Mouse (Mus musculus) liver, embryonic 12.5 days (tissue): ENCODE results near the gene Olfr525. TPM values are rescaled to one million over a fixed set of nuclear protein-coding genes. Genes with fewer than 3 reads are reported as not detected.

ENCODE experiments used
- polyA plus RNA-seq: library from polyadenylated mRNA; unstranded; fragments of >200 nt; fragmentation: Nextera tagmentation; extraction: Ambion mirVana; gene quantifications from 2 replicates; pipeline ENCODE4 v1.2.1, GENCODE M21; 2016

Gene Olfr525
- polyA plus RNA-seq, 1 experiment from 2014 or later: not detected

Other genes with a start within 250 kb of the Olfr525 start
- gene Caly, start 238.3 kb upstream of the Olfr525 start, polyA plus RNA-seq: 0.33 and 0.38 TPM in 2 replicates
- not detected in 2 replicates for gene Prap1, start 227.5 kb upstream of the Olfr525 start, polyA plus RNA-seq
- gene Fuom, start 218.4 kb upstream of the Olfr525 start, polyA plus RNA-seq: 7.4 and 7.6 TPM in 2 replicates
- 11.0 and 11.5 TPM in 2 replicates for gene Paox, start 205.1 kb upstream of the Olfr525 start, polyA plus RNA-seq
- gene Echs1, start 204.4 kb upstream of the Olfr525 start, polyA plus RNA-seq: 78.4 and 78.7 TPM in 2 replicates
- 25.4 and 25.6 TPM in 2 replicates for gene Mtg1, start 183.3 kb upstream of the Olfr525 start, polyA plus RNA-seq
- gene Sprn, start 166.0 kb upstream of the Olfr525 start, polyA plus RNA-seq: 0.04 TPM in 1 of 2 replicates, not detected in the other
- gene Olfr522, start 156.1 kb upstream of the Olfr525 start, polyA plus RNA-seq: not detected in 2 replicates
- not detected in 2 replicates for gene Olfr523, start 147.6 kb upstream of the Olfr525 start, polyA plus RNA-seq
- gene Olfr524, start 114.9 kb upstream of the Olfr525 start, polyA plus RNA-seq: not detected in 2 replicates
- gene Cd163l1, start 102.6 kb upstream of the Olfr525 start, polyA plus RNA-seq: 0.08 TPM in 1 of 2 replicates, not detected in the other
- not detected in 2 replicates for gene 5830411N06Rik, start 73.6 kb upstream of the Olfr525 start, polyA plus RNA-seq
- gene Olfr527, start 13.2 kb downstream of the Olfr525 start, polyA plus RNA-seq: not detected in 2 replicates
- not detected in 2 replicates for gene Olfr60, start 40.8 kb downstream of the Olfr525 start, polyA plus RNA-seq
- not detected in 2 replicates for gene Olfr530, start 55.5 kb downstream of the Olfr525 start, polyA plus RNA-seq
- gene Olfr531, start 82.1 kb downstream of the Olfr525 start, polyA plus RNA-seq: not detected in 2 replicates
- not detected in 2 replicates for gene Olfr532, start 100.8 kb downstream of the Olfr525 start, polyA plus RNA-seq
- gene Olfr533, start 142.5 kb downstream of the Olfr525 start, polyA plus RNA-seq: not detected in 2 replicates
- gene Olfr535, start 163.4 kb downstream of the Olfr525 start, polyA plus RNA-seq: not detected in 2 replicates
- gene Olfr536, start 186.5 kb downstream of the Olfr525 start, polyA plus RNA-seq: not detected in 2 replicates
- gene Olfr538, start 247.0 kb downstream of the Olfr525 start, polyA plus RNA-seq: not detected in 2 replicates